Mouse (Mus musculus) heart, postnatal 10 days (tissue): Measurements from ENCODE around the gene Acer3. TPM values are rescaled to one million over a fixed set of nuclear protein-coding genes. Genes with fewer than 3 reads are reported as not detected.
A peak's percentile ranks its signal among the peaks of the same experiment; 100 is the strongest.
"Not testable (repeated sequence)": the region's sequence is repeated elsewhere in the genome, so short reads cannot be mapped to it uniquely, and the experiment has no call there.

Experiments
- DNase-seq, 2 experiments: peaks; one replicate each; pipeline ENCODE4 v3.0.0; 2021
- intact Hi-C: fragments of 180-260 bp; cut with DNase I; formaldehyde crosslinking; loops from one replicate; pipeline ENCODE4 v1.15.1; 2025
- total RNA-seq, 2 experiments: library from RNA; stranded (reverse); gene quantifications; 2 replicates each; pipeline ENCODE4 v1.2.3; 2021

Gene Acer3
- total RNA-seq, 2 experiments from 2014 or later, result 15.7 to 16.0 TPM

DNA sequence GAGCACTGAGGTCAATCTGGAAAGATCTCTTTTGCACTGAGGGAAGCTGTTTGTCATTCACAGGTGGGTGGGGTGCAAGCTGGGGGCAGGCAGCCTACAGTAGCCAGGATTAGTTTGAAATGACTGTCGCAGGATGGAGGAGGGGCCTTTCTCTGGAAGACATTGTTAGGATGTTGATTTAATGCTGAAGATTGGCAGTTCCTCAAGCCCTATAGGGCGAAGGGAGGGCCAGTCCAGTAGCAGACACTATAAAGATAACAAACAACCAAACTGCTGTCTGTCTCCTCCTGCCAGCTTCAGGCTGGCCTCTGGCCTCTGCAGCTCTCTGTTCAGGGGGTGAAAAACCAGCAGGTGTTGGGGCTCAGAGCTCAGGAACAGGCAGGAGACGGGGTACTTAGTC is 131.3 kb downstream of the Acer3 start:
- DNase-seq, result no peak
- intact Hi-C loops, result loop anchor here (5.0 kb wide), 1 partner anchor 153 kb away; no protein-coding TSS in a partner anchor

DNA sequence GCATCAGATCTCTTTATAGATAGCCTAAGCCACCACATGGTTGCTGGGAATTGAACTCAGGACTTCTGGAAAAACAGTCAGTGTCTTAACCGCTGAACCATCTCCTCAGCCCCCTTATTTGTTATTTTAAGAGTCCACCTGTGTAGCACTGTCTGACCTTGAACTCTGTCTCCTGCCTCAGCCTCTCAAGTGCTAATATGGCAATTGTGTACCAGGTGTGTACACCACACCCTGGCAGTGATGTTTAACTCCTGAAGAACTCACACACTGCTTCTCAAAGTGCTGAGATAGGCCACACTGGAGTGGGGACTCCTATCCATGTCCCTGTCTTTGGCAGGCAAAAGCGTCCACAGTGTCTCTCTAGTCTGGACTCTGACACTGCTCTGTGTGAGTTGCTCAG is 132.3 kb downstream of the Acer3 start:
- intact Hi-C loops, result no loop called here

GRCm38 (mm10) chr7:98188238-98188637 is 132.8 kb downstream of the Acer3 start:
- no peak for DNase-seq
- intact Hi-C loops, result no loop called here

More for the DNA sequence above, 132.3 kb downstream of the Acer3 start:
- DNase-seq, result no peak

DNA sequence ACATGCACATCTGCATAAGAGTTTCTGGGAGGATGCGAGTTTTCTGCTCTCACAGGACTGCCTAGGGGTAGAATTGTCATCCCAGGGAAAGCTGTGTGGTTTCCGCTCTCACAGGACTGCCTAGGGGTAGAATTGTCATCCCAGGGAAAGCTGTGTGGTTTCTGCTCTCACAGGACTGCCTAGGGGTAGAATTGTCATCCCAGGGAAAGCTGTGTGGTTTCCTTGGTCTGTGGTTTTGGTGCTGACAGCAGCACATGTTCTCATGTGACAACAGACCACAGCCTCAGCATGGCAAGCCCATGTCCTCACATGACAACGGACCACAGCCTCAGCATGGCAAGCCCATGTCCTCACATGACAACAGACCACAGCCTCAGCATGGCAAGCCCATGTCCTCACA is 133.7 kb downstream of the Acer3 start:
- intact Hi-C loops, DNase-seq: not testable (repeated sequence)

DNA sequence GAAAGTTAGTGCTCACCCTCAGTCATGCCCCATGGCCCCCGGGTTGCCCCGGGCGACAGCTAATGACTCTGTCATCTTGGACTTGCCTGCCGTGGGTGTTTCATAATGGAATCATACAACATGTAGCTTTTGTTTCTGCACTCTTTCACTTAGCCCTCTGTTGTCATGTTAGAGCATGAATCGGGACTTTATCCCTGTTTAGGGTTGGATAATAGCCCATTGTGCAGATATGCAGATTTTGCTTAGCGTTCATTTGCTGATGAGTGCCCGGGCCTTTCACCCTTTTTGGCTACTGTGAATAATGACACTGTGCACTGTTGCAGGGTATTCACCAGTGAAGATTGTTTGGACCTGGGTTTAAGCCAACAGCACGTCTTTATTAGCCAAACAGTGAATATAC is 134.4 kb downstream of the Acer3 start:
- intact Hi-C loops, result no loop called here
- no peak for DNase-seq

- DNase-seq, result no peak
- intact Hi-C loops, result no loop called here
Measured at GRCm38 (mm10) chr7:98185326-98185725, 135.7 kb downstream of the Acer3 start.

- no peak for DNase-seq
- intact Hi-C loops, result no loop called here
Measured at GRCm38 (mm10) chr7:98178560-98179231, 142.3 kb downstream of the Acer3 start.

DNA sequence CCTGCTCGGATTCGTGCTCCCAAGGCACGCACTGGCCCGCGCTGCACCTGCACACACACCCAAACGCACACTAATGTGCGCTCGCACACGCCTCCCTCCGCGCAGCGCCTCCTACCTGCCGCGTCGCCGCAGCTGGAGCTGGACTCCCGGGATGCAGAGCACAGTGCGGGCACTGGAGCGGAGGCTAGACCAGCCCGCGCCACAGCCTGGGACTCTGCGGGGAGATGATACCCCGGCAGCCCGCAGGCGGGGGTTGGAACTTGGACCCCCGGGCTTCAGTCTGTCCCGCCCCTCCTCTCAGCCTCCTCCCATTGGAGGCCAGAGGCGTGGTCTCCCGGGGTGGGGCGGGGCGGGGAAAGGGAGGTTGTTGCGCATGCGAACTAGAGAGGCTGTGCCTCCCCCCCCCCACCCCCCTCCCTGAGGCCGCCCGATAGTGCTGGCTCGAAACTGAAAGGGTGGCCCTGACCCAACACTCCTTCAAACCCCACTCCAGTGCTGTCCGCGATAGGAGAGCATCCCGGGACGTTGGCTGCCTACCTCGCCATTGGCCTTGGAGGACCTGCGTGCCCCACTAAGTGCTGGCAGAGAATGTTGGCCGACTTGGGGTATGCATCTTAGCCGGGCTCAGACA is 143.0 kb downstream of the Acer3 start, which contains the start of gene Capn5:
Gene Capn5 (minus strand): TSS at position 346 of the 631 bp plus-strand sequence.
- intact Hi-C loops, result no loop called here
- peak; percentile 66 to 81 for DNase-seq

DNA sequence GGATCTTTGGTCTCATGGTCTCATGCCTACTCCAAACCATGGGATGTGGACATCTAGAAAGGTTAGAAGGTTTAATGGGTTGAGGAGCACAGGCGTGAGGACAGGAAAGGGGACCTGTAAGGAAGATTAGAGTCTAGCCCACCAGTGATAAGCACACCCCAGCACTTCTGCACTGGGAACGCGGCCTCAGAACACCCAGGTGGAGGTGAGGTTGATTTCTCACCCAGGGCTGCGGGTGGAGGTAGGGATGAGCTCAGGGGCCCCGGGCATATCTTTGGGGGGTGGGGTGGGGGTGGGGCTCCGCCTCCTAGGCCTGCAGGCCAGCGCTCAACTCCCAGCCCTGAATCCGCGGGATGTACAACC is 143.5 kb downstream of the Acer3 start:
- DNase-seq, result no peak
- intact Hi-C loops, result no loop called here

DNA sequence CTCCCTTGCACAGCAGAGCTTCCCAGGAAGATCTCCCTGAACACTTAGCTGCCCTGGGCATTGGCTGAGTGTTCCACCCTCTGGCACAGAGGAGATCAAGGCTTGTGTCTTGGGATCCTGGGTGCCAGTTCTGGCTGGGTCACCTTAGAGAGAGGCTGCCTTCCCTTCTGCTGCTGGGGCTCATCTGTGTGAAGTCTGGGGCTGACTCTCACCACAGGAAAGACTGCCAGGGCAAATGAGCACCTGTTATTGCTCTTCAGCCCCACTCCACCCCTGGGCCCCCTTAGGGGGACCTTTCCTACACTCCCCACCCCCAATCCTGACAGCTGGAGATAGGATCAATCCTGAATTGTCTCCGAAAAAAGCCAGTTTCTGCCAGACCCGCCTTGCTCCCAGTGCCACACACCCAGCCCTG is 143.9 kb downstream of the Acer3 start:
- intact Hi-C loops, result no loop called here
- no peak for DNase-seq

DNA sequence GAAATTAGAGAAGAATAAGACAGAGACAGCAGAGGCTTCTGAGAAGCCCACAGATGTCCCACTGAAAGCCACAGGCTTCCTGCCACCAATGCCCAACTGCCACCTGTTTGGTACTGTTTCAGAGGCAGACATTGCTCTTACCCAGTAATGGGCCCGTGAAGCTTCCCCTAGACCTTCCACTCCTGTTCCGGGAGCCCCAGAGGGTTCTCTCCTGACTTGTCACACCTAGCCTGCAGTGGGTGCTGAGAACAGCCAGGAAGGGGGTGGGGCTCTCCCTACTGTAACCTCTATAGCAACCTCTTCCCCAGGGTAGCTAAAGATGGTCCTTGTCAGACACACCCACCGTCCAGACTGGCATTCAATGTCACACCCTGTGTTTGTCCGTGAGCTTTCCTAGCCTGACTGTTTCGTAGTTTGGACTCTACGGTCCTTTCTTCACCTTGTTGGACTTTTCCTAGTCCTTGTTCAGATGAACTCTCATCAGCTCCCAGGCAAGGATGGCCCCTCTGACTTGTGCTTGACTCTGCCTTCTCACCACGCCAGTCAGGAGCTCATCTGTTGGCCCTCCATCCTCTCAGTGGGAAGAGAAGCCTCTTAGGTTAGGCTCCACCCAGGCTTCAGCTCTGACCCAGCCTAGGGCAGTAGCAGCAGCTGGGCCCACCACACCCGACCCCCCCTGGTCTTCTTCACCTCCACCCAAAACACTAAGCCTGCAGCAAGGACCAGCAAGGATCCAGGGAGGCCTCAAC is 144.5 kb downstream of the Acer3 start:
- no peak for DNase-seq
- intact Hi-C loops, result no loop called here

DNA sequence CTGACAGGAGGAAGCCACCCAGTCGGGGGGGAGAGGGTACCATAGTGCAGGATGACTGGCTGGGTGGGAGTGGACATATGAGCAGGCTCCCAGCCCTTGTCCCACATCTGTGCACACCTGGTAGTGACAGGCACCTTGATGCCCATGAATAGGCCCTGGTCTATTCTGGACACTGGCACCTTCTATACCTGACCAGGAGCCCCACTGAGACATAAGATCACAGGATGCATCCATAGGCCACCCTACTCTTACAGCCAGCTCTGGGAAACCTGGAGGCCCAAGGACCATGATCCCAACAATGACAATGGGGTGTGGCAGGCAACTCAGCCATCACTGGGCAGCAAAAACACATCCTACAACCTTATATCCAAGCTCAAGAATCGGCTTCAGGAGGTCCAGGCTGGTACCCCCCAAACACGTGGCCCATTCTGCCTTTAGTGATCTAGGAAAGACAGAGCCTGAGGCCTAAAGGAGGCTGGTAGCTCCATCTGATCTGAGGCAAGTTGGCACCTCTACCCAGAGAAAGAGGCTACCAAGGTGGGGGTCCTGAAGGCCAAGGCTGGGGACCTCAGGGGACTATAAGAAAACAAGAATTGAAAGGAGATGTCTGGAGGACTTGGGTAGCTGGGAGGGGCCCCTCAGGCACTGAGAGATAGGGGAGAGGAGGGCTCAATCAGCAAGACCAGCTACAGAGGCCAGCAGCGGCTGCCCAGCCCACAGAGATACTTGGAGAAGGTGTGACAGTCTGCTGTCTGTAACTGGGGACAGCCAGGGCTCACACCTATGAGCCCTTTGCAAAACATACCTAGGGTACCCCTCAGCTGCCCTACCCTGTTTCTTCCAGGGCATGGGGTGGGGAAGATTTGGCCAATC is 145.9 kb downstream of the Acer3 start:
- intact Hi-C loops, result no loop called here
- no peak for DNase-seq

DNA sequence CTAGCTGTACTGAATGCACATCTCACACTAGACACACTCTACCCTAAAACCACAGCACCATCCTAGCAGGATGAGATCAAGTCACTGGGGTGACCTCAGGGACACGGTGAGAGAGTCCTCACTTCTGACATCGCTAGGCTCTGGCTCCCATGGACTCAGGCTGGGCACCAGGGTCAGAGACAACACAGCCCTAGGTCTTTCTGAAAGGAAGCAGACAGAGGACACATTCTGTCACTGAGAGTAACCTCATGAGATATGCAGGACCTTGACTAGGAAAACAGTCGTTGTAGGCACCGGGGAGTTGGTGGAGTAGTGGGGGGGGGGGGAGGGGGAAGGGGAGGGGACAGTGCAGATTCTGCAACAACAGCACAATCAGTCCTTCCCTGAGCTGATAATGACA is 147.6 kb downstream of the Acer3 start:
- intact Hi-C loops, result no loop called here
- DNase-seq, result no peak

DNA sequence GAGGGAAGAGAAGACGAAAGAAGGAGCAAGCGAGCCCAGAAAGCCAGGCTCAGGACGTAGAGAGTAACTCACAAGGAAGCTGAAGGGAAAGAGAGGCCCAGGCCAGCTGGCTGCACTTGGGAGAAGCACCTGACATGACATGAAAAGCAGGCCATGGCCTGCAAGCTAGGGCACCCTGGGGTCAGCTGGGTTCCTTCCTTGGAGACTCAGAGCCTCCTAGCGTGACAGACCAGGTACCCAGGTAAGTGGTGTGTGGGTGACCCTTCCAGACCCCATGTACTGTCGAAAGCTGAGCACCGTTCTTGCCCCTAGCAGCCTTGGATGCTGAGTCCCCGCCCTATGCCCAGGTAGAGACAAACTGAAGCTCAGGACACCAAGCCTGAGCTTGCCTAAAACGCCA is 148.3 kb downstream of the Acer3 start:
- DNase-seq, result no peak
- intact Hi-C loops, result no loop called here

DNA sequence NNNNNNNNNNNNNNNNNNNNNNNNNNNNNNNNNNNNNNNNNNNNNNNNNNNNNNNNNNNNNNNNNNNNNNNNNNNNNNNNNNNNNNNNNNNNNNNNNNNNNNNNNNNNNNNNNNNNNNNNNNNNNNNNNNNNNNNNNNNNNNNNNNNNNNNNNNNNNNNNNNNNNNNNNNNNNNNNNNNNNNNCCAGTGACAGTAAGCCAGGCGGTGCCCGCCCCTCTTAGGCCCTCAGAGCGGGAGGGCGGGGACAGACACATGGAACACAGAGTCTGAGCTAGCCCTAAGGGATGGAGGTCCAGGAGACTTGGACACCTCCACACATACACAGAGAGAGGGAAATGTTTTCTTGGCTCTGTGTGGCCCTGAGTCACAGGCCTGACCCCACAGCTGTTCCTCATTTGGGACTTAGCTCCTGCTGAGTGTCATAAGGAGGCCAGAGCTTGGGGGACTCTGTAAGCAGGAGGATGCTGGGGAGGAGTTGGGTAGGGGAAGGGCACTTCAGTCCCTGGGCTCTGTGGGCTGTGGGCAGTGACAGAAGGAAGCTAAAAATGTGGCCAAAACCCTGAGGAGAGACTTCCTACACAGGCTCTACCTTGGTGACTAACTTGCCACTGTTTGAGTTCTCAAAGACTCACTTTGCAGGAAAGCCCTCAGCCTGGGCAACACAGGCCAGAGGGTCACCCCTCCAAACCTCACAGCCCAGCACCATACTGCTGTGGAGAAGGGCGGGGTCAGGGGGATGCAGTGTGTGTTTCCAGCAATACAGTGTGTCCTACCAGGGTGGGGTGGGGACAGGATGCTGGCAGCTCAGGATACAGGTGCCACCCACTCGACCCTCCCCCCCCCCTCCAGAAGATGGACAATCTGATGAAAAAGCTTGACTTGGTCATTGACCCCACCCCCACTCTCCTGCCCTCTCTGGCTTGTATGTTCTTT is 149.6 kb downstream of the Acer3 start:
- intact Hi-C loops, result no loop called here
- peak; percentile 63 to 67 for DNase-seq

DNA sequence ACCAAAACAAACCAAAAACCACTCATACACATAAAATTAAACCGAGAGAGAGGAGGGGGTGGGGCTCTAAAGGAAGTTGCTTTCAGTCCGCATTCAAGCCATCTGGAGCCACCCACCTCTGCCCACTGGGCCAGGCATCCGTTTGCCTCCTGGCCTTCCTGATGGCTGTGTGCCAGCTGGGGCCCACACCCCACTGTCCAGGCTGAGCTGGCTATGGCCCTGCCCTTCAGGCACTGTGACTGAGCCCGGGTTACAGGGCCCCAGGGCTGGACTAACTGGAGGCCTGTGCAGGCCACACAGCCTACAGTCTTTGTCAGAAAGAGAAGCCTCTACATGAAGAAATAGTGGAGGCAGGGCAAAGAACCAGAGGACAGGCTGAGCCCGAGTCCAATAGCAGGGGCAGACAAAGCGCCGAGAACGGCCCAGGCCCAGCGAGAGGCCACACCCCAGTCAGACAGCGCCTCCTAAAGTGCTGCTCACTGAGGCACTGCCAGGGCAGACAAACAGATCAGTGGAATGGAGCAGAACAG is 155.9 kb downstream of the Acer3 start:
- intact Hi-C loops, result no loop called here
- peak in 1 of 2 experiments; percentile 25 for DNase-seq

GRCm38 (mm10) chr7:98164382-98164998 is 156.5 kb downstream of the Acer3 start:
- DNase-seq, result no peak

DNA sequence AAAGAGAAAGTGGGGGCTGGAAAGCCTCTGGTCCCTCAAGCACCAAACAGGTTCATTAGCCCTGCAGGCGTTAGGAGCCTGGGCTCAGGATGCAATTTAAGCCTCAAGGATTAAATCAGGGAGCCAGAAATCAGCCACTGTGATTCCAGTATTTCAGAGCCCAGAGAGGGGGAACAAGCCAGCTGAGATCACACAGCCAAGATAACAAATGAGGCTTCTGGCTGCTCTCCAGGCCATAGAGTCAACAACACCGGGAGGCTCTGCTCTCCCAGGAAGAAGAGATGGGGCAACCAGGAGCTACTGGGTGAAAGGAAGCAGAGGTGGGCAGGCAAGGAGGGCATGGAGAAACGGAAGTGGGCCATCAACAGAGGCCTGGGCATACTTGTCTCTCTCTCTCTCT is 157.3 kb downstream of the Acer3 start:
- intact Hi-C loops, result no loop called here
- no peak for DNase-seq

More at GRCm38 (mm10) chr7:98164382-98164998, 156.5 kb downstream of the Acer3 start:
- intact Hi-C loops, result no loop called here

DNA sequence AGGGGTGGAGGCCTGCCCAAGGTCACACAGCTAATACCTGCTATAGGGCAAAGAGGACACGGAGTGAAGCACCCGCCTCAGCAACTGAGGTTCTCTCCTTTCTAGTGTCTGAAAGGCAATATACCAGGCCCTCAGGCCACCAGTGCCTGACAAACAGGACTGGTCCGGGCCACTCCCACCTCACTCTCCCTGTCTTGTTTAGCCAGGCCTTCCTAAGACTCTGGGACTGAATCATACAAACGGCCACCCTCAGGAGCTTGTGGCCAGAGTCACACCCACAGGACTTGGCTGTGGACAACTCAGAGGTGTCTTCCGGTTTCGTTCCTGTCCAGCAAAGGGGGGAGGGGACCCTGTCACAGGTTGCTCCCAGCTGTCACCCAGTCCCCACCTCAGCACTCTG is 158.8 kb downstream of the Acer3 start:
- intact Hi-C loops, result no loop called here
- DNase-seq, result no peak
